Mouse (Mus musculus) mature B cell (primary cell): Measurements from ENCODE around the gene Lrrc8c.
"Not testable (repeated sequence)": the region's sequence is repeated elsewhere in the genome, so short reads cannot be mapped to it uniquely, and the experiment has no call there.

Experiments
- in situ Hi-C: fragments of 300-500 bp; cut with MboI; formaldehyde crosslinking; loops from 2 replicates; pipeline ENCODE4 v1.14.3; 2019

Lrrc8c gene

DNA sequence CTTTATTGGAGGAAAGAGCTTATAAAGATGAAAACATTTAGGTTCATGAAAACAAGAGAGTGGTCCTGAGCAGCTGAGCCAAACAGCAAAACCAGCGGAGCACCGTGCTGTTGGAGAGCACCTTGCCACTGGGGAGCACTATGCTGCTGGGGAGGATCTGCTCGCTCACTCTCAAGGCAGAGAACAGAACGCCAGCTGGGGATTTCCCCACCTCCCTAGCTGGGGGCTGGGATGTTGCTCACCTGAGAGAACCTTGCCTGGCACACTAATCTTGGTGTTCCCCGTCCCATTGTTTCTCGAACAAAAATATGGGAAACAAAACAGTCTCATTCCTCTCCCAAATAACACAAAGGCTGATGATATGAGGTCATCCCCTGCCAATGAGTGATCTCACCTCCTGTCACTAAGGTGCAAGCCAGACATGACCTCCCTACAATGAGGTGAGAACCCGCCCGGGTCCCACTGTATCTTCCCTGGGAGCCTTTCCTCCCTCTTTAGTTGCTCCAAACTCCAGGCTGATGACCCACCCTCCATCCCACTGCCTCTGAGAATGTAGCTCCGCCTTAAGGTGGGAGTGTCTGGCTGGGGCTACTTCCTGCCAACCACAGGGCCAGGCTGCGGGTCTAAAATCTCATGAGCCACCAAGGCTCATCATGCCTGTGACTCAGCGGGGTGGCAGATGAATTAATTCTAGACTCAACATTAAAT, 117.5 kb downstream of the Lrrc8c start:
- in situ Hi-C loops = no loop called here

- in situ Hi-C loops = not testable (repeated sequence)
Measured at GRCm38 (mm10) chr5:105638266-105638665, 119.1 kb downstream of the Lrrc8c start.

- in situ Hi-C loops = no loop called here
Measured at GRCm38 (mm10) chr5:105638916-105639315, 119.7 kb downstream of the Lrrc8c start.

- in situ Hi-C loops = no loop called here
Measured at GRCm38 (mm10) chr5:105639363-105639762, 120.2 kb downstream of the Lrrc8c start.

DNA sequence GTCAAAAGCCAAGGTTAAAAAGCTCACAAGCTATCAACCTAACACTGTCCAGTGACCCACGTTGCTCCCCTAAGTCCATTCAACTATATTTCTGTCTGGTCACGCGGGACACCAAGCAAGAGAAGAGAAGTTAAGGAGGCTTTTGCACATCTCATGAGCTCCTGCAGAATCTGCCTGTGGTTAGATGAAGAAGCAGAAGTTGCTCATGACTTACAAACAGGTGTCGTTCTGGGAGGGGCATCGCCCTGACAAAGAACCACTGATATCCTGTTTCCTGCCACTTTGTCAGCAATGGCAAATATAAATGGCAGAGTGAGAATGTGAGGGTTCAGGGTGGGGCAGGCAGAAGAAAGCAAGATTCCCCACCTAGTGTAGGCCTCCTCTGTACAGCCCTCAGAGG, 123.3 kb downstream of the Lrrc8c start:
- in situ Hi-C loops = no loop called here

GRCm38 (mm10) chr5:105643276-105643675, 124.1 kb downstream of the Lrrc8c start:
- in situ Hi-C loops = no loop called here

- in situ Hi-C loops = no loop called here
Measured at GRCm38 (mm10) chr5:105644195-105644594, 125.0 kb downstream of the Lrrc8c start.

DNA sequence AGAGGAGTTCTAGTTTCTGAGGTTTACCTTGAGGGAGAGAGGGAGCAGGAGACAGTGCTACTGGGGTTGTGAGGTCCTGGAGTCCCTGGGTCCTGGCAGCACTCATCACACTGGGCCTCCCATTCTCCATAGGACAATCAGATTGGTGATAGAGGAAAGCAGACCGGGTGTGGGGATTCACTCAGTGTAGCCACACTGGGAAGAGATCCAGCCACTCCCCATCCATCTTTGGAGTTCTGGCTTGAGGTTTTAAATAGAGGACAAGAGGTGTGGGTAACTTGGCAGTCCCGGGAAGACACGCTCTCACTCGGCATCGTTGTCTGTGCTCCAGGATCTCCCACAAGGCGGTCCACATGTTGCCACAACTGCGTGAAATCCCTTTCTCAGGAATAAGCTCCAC, 127.9 kb downstream of the Lrrc8c start:
- in situ Hi-C loops = no loop called here

- in situ Hi-C loops = no loop called here
Measured at GRCm38 (mm10) chr5:105648648-105649287, 129.6 kb downstream of the Lrrc8c start.

- in situ Hi-C loops = loop anchor here (10.0 kb wide), 1 partner anchor 155 kb away; no protein-coding TSS in a partner anchor
Measured at GRCm38 (mm10) chr5:105649514-105650001, 130.4 kb downstream of the Lrrc8c start.

- in situ Hi-C loops = loop anchor here (10.0 kb wide), 1 partner anchor 156 kb away; no protein-coding TSS in a partner anchor
Measured at GRCm38 (mm10) chr5:105650728-105651479, 131.7 kb downstream of the Lrrc8c start.

GRCm38 (mm10) chr5:105651561-105651991, 132.4 kb downstream of the Lrrc8c start:
- in situ Hi-C loops = loop anchor here (10.0 kb wide), 1 partner anchor 157 kb away; no protein-coding TSS in a partner anchor

DNA sequence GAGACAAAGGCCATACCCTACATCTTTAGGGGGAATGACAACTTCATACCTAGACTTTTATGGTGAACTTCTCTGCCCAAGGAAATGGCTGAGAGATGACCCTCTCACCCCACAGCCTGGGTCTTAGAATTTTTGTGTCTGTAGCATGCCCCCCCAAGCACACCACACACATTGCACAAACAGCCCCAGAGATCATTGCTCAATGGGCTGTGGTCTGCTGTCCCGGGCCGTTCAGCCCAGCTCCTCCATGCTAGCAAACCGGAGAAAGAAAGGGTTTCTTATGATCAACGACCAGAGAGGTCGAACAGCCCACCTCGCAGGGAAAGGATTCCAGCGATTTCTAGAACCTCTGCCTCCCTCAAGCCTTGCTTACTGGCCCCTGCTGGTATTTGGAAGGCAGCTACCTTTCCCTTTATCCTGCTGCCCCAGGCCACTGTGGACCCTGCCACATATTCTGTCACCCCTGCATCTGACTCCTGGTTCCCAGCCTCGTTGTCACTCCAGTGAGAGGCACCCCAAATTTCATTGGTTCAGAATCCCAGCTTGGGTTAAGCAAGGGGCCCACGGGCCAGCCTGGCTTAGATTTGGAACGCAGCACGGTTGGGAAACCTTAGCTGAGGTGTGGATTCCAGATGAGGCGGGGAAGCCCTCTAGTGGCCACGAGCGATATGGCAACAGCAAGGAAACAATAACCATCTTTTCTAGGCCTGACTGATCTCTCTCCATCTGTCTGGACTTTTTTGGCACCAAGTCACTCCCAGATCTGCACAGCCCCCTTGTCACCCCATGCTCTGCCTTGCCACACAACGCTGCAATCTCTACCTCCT, 135.3 kb downstream of the Lrrc8c start:
- in situ Hi-C loops = loop anchor here (10.0 kb wide), 1 partner anchor 160 kb away; no protein-coding TSS in a partner anchor

DNA sequence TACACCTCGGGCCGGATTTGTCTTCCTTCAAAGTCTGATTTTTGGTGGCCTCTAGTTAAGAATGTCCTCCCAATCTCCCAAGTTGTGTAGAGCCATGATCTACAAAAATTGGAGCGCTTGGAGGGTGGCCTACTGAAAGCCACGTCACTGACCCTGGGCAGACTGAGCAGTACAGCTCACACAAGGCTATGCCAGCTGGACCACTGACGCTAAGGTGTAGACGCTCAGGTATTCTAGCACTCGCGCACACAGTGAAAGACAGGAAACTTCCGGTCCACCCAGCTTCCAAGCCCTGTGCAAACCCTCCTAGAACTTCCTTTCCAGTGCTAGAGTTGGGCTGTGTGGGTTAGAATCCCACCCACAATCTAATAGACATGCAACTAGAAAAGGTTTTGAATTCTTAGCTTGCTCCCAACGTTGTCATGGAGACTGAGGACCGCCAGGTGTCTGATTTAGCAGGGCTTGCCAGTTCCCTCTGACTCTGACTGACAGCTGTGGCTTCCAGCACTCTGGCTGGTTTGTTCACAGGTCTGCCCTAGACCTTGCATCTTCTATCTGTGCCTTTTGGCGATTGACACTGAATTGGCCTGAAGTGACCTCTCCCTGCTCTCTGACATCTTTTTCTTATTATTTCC, 136.0 kb downstream of the Lrrc8c start:
- in situ Hi-C loops = loop anchor here (10.0 kb wide), 1 partner anchor 160 kb away; no protein-coding TSS in a partner anchor

DNA sequence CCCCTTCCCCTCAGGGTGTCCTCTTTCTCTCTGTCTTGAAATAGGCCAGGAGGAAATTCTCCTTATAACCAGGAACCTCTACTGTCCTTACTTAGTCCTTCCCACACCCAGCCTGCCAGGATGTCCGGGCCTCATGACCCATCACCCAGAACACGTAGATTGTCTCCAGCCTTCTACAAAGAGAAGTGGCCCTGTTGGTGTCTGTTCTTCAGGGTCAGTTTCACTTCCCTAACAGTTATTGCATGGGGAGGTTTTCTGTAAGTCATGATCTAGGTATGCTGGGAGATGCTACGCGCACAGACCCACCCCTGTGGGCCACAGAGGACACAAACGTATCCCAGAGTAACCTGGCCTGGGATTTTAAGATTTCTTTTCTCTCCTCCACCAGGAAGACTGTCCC, 142.7 kb downstream of the Lrrc8c start:
- in situ Hi-C loops = loop anchor here (10.0 kb wide), 1 partner anchor 247 kb away; the partner anchor contains the start of gene Lrrc8b
